Mouse (Mus musculus): ENCODE data around the gene Gm13287.
"Not testable (repeated sequence)": the region's sequence is repeated elsewhere in the genome, so short reads cannot be mapped to it uniquely, and the experiment has no call there.

Gm13287 gene

GRCm38 (mm10) chr4:88797097-88797496 is 6.0 kb upstream of the Gm13287 start, which contains the start of gene Gm13279:
TSS of gene Gm13279 (plus strand) at chr4:88797397.
- not testable (repeated sequence) for DNase-seq (ENCODE audit: low spot score)

GRCm38 (mm10) chr4:88799365-88799764 is 3.7 kb upstream of the Gm13287 start, which contains the start of gene Gm13285:
TSS of gene Gm13285 (plus strand) at chr4:88799665.
- DNase-seq (ENCODE audit: low spot score): not testable (repeated sequence)

- DNase-seq (ENCODE audit: low spot score): not testable (repeated sequence)
These were observed 2.2 kb downstream of the Gm13287 start, which contains the start of gene Gm13288 for GRCm38 (mm10) chr4:88805231-88805630. TSS of gene Gm13288 (plus strand) at chr4:88805531.

GRCm38 (mm10) chr4:88805761-88806160 is 2.7 kb downstream of the Gm13287 start:
- not testable (repeated sequence) for DNase-seq (ENCODE audit: low spot score)

- no peak for DNase-seq (ENCODE audit: low spot score)
These were observed 12.9 kb downstream of the Gm13287 start, which contains the start of gene Ifna7 for GRCm38 (mm10) chr4:88815928-88816327. TSS of gene Ifna7 (plus strand) at chr4:88816228.

GRCm38 (mm10) chr4:88819659-88820058 is 16.6 kb downstream of the Gm13287 start, which contains the start of gene Ifna11:
TSS of gene Ifna11 (plus strand) at chr4:88819959.
- DNase-seq (ENCODE audit: low spot score): no peak

- no peak for DNase-seq (ENCODE audit: low spot score)
These were observed 19.9 kb downstream of the Gm13287 start for GRCm38 (mm10) chr4:88822995-88823394.

GRCm38 (mm10) chr4:88827116-88827515 is 24.1 kb downstream of the Gm13287 start, which contains the start of gene Ifna6:
TSS of gene Ifna6 (plus strand) at chr4:88827416.
- not testable (repeated sequence) for DNase-seq (ENCODE audit: low spot score)

- no peak for DNase-seq (ENCODE audit: low spot score)
These were observed 27.5 kb downstream of the Gm13287 start for GRCm38 (mm10) chr4:88830523-88830922.

GRCm38 (mm10) chr4:88835225-88835624 is 32.2 kb downstream of the Gm13287 start, which contains the start of gene Ifna5:
TSS of gene Ifna5 (plus strand) at chr4:88835525.
- not testable (repeated sequence) for DNase-seq (ENCODE audit: low spot score)

- DNase-seq (ENCODE audit: low spot score): no peak
These were observed 35.8 kb downstream of the Gm13287 start for GRCm38 (mm10) chr4:88838828-88839227.

GRCm38 (mm10) chr4:88840058-88840457 is 37.0 kb downstream of the Gm13287 start:
- DNase-seq (ENCODE audit: low spot score): no peak

GRCm38 (mm10) chr4:88841438-88841911 is 38.4 kb downstream of the Gm13287 start, which contains the start of gene Ifna4:
TSS of gene Ifna4 (plus strand) at chr4:88841861.
- DNase-seq (ENCODE audit: low spot score): no peak

GRCm38 (mm10) chr4:88845334-88845733 is 42.3 kb downstream of the Gm13287 start:
- DNase-seq (ENCODE audit: low spot score): no peak

- DNase-seq (ENCODE audit: low spot score): no peak
These were observed 46.6 kb downstream of the Gm13287 start, which contains the start of gene Ifna1 for GRCm38 (mm10) chr4:88849698-88850097. TSS of gene Ifna1 (plus strand) at chr4:88850087.

- no peak for DNase-seq (ENCODE audit: low spot score)
These were observed 48.1 kb downstream of the Gm13287 start for GRCm38 (mm10) chr4:88851026-88851763.

All from spleen, adult 12 weeks (tissue).